Mouse (Mus musculus) lung, postnatal 10 days (tissue): ENCODE results near the gene Btg3.

ENCODE experiments used
- DNase-seq: peaks from one replicate; pipeline ENCODE4 v3.0.0; 2021

Gene Btg3

DNA sequence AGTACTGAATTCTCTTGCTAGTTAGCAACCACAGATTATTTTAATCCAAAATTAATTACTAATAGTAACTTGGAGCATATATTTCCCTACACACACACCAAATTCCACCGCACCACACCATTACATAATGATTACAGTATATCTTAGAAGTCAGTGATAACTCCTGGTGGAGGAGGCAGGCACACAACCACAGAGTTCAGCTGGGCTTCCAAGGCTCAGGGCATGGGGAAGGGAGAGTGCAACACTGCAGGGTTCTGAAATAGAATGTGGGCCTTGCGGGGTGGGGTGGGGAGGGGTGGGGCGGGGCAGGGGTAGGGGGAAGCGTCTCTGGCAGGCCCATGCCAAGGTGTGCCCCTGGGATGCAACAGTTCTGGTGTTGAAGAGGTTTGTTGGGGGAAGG is 81.4 kb downstream of the Btg3 start:
- DNase-seq, result no peak

DNA sequence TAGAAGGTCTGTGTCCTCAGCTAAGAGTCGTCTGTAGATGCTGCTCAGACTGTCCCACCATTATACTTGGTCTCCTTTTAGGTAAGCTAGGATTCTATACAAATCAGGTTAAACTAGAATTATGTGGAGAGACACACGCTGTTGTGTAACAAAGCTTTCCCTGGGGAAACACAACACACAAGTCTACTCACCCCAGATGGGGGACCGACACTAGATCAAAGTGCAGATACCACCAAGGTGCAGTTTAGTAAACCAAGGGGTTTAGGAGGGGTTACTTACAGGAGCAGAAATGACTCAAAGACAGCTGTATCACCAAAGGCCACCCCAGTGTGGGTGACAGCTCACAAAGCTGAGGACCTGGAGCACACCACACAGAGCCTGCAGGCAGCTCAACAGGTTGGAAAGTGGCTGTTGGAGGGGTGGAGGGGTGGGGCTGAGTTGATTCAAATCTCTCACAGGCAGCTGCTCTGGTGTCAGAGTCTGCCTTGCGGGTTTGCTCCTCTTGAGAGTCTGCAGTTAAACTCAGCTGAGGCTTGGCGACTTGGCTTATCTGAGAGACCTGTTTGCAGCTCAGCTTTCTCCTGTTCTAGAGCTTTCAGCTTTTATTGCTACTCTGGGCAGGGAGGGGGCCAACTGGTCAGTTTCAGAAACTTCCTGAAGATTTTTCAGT is 82.3 kb downstream of the Btg3 start:
- DNase-seq, result peak; percentile 21

GRCm38 (mm10) chr16:78294051-78294450 is 82.9 kb downstream of the Btg3 start:
- no peak for DNase-seq

GRCm38 (mm10) chr16:78283231-78283630 is 93.8 kb downstream of the Btg3 start:
- DNase-seq, result no peak
